In the genomic region with DNA sequence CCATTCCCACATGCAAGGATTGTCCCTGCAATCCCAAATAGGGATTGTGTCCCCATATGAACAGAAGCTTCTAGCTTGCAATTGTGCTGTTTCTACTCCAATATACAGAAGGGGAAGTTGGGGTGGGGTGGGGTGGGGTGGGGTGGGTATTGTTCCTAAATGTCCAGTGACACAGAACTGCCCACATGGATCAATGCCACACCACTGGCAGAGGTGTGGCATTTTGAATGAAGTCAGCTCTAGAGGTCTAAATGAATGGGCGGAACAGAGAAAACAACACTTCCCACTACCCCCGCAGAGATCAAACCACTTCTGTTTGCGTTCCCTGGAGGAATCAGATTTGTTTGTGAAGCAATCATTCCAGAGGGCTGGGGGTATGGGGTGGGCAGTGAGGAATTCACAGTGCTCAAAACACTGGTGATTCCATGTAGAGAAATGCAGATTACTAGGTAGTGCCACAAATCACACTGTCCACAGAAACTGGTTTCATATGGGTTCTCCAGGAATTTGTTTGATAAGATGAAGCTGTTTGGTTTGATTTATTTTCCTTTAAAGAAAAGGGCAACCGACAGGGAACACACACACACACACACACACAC, we compare ENCODE assay signal across 16 mouse cellular contexts.
DNase-seq lines count a peak whose midpoint lies in the region; ATAC-seq and TF ChIP-seq lines count a peak whose summit lies in the region.
"Had no signal": no experiment of that assay in that cellular context is flagged by ENCODE, and none has a peak within 500 bp of the region (broad histone marks: within the 10 kb centered on the region; RNA-seq: fewer than 3 reads in every experiment).

No protein-coding gene starts in this region.

- peak overlapping the region; percentile 46 for H3K27ac ChIP-seq in hindbrain, embryonic 10.5 days
- no peak overlapping the region for H3K27ac ChIP-seq in hindbrain, embryonic 13.5 days
- no peak overlapping the region for H3K27ac ChIP-seq in midbrain, embryonic 13.5 days
- H3K27ac ChIP-seq in midbrain, postnatal 0 days (ENCODE audit: low read depth, low read length), result no peak overlapping the region
- H3K27ac ChIP-seq in limb, embryonic 14.5 days (replicated peaks; ENCODE audit: low read depth, low read length), result peak overlapping the region; percentile 67
- H3K27ac ChIP-seq: hindbrain, embryonic 12.5 days; liver, embryonic 15.5 days had no signal

- ATAC-seq in hindbrain, embryonic 13.5 days (ENCODE audit: low FRiP score), result no peak
- 0 out of 2 replicates have a peak, but pooled peaks have one; percentile 40 for ATAC-seq in midbrain, embryonic 13.5 days
- ATAC-seq in midbrain, postnatal 0 days (ENCODE audit: low FRiP score), result no peak
- no peak for ATAC-seq in limb, embryonic 14.5 days (ENCODE audit: low FRiP score, low read depth)

- H3K4me3 ChIP-seq in hindbrain, embryonic 10.5 days, result no peak overlapping the region
- H3K4me3 ChIP-seq in hindbrain, embryonic 13.5 days, result no peak overlapping the region
- H3K4me3 ChIP-seq in midbrain, embryonic 13.5 days (replicated peaks), result no peak overlapping the region
- no peak overlapping the region for H3K4me3 ChIP-seq in midbrain, postnatal 0 days (ENCODE audit: low read depth, low read length)
- H3K4me3 ChIP-seq in limb, embryonic 14.5 days (replicated peaks; ENCODE audit: low read length), result peak overlapping the region; percentile 15; the same call in 1 of the 2 replicates
- H3K4me3 ChIP-seq: hindbrain, embryonic 12.5 days; liver, embryonic 15.5 days; myocyte had no signal

- H3K9me3 ChIP-seq in hindbrain, embryonic 10.5 days, result no peaks in the 10 kb centered on the region
- H3K9me3 ChIP-seq in hindbrain, embryonic 13.5 days, result no peaks in the 10 kb centered on the region
- no peaks in the 10 kb centered on the region for H3K9me3 ChIP-seq in midbrain, embryonic 13.5 days
- no peaks in the 10 kb centered on the region for H3K9me3 ChIP-seq in midbrain, postnatal 0 days (ENCODE audit: low read length)
- H3K9me3 ChIP-seq in limb, embryonic 14.5 days (ENCODE audit: control insufficient read depth, low read length), result no peaks in the 10 kb centered on the region
- H3K9me3 ChIP-seq: hindbrain, embryonic 12.5 days; liver, embryonic 15.5 days had no signal

- no peak for DNase-seq in hindbrain, embryonic 10.5 days (ENCODE audit: low spot score)
- no peak for DNase-seq in midbrain, postnatal 0 days (ENCODE audit: low spot score)
- no peak for DNase-seq in limb, embryonic 14.5 days (ENCODE audit: low spot score)
- DNase-seq in adrenal gland, adult (ENCODE audit: inconsistent age in 2 of 2, low spot score in 1 of 2), result no peak
- DNase-seq in frontal cortex, postnatal 25 days (ENCODE audit: low spot score in 2 of 2), result no peak
- no peak for DNase-seq in gastrocnemius, postnatal 4 days (ENCODE audit: low spot score in 2 of 2)
- DNase-seq: B cell, adult 2 months; cerebellum, postnatal 25 days; gastrocnemius, postnatal 14 days; kidney, adult 8-10 months; layer of hippocampus, adult 9-11 months had no signal

- TF ChIP-seq CTCF in midbrain, postnatal 0 days (IDR thresholded peaks at IDR 0.05), result no peak

- H3K4me2 ChIP-seq in hindbrain, embryonic 13.5 days, result no peak overlapping the region
- no peak overlapping the region for H3K4me2 ChIP-seq in midbrain, embryonic 13.5 days (replicated peaks)
- no peak overlapping the region for H3K4me2 ChIP-seq in midbrain, postnatal 0 days (ENCODE audit: low read depth, low read length, poor library complexity, severe bottlenecking)
- H3K4me2 ChIP-seq in limb, embryonic 14.5 days (replicated peaks; ENCODE audit: low read depth, low read length, severe bottlenecking), result peak overlapping the region; percentile 33
- H3K4me2 ChIP-seq: hindbrain, embryonic 12.5 days; liver, embryonic 15.5 days had no signal

- TF ChIP-seq POLR2A in limb, embryonic 14.5 days (IDR thresholded peaks at IDR 0.05; ENCODE audit: borderline replicate concordance, extremely low read depth, insufficient read depth, insufficient read length), result no peak

- WGBS in hindbrain, embryonic 10.5 days, result 32% methylated on average over 4 of the region's 4 CpGs
- 31% methylated on average over 4 of the region's 4 CpGs for WGBS in hindbrain, embryonic 13.5 days
- WGBS in midbrain, embryonic 13.5 days, result 35% methylated on average over 4 of the region's 4 CpGs
- 40% methylated on average over 4 of the region's 4 CpGs for WGBS in midbrain, postnatal 0 days
- 22% methylated on average over 4 of the region's 4 CpGs for WGBS in limb, embryonic 14.5 days

- peaks cover 36% of the 10 kb centered on the region for H3K4me1 ChIP-seq in hindbrain, embryonic 10.5 days (replicated peaks)
- peaks cover 27% of the 10 kb centered on the region for H3K4me1 ChIP-seq in hindbrain, embryonic 13.5 days (replicated peaks)
- H3K4me1 ChIP-seq in midbrain, embryonic 13.5 days (replicated peaks), result peaks cover 23% of the 10 kb centered on the region
- H3K4me1 ChIP-seq in midbrain, postnatal 0 days (ENCODE audit: insufficient read depth, low read length), result no peaks in the 10 kb centered on the region
- H3K4me1 ChIP-seq in limb, embryonic 14.5 days (ENCODE audit: control insufficient read depth, insufficient read depth, low read length), result peaks cover 39% of the 10 kb centered on the region
- H3K4me1 ChIP-seq: liver, embryonic 15.5 days had no signal

- no peaks in the 10 kb centered on the region for H3K27me3 ChIP-seq in hindbrain, embryonic 10.5 days (ENCODE audit: insufficient read depth, poor library complexity, severe bottlenecking)
- no peaks in the 10 kb centered on the region for H3K27me3 ChIP-seq in hindbrain, embryonic 13.5 days
- H3K27me3 ChIP-seq in midbrain, embryonic 13.5 days, result no peaks in the 10 kb centered on the region
- H3K27me3 ChIP-seq in midbrain, postnatal 0 days (ENCODE audit: insufficient read depth, low read length), result no peaks in the 10 kb centered on the region
- H3K27me3 ChIP-seq in limb, embryonic 14.5 days (ENCODE audit: control insufficient read depth, insufficient read depth, low read length), result no peaks in the 10 kb centered on the region
- H3K27me3 ChIP-seq: hindbrain, embryonic 12.5 days; liver, embryonic 15.5 days had no signal

- no peaks in the 10 kb centered on the region for H3K36me3 ChIP-seq in hindbrain, embryonic 10.5 days
- no peaks in the 10 kb centered on the region for H3K36me3 ChIP-seq in hindbrain, embryonic 13.5 days
- H3K36me3 ChIP-seq in midbrain, embryonic 13.5 days, result no peaks in the 10 kb centered on the region
- no peaks in the 10 kb centered on the region for H3K36me3 ChIP-seq in midbrain, postnatal 0 days (ENCODE audit: insufficient read depth, low read length)
- no peaks in the 10 kb centered on the region for H3K36me3 ChIP-seq in limb, embryonic 14.5 days (ENCODE audit: control insufficient read depth, insufficient read depth, low read length)
- H3K36me3 ChIP-seq: hindbrain, embryonic 12.5 days; liver, embryonic 15.5 days had no signal

- no peak overlapping the region for H3K9ac ChIP-seq in hindbrain, embryonic 13.5 days
- H3K9ac ChIP-seq in midbrain, embryonic 13.5 days (replicated peaks), result no peak overlapping the region
- no peak overlapping the region for H3K9ac ChIP-seq in midbrain, postnatal 0 days (replicated peaks; ENCODE audit: low read length, poor library complexity, severe bottlenecking)
- H3K9ac ChIP-seq in limb, embryonic 14.5 days (ENCODE audit: low read depth, low read length, severe bottlenecking), result no peak overlapping the region
- H3K9ac ChIP-seq: hindbrain, embryonic 12.5 days; liver, embryonic 15.5 days had no signal

Comparison
In these comparisons a context has a peak if more than half of its experiments do, and no peak if none do; other contexts are left out.
1. H3K27ac ChIP-seq: peak in hindbrain, embryonic 10.5 days (single experiment) and limb, embryonic 14.5 days (single experiment); none in hindbrain, embryonic 13.5 days (single experiment), midbrain, embryonic 13.5 days (single experiment) and midbrain, postnatal 0 days (single experiment).